Mouse (Mus musculus) kidney, adult 18-20 months (tissue): ENCODE measurements around the gene Vps53.
"Not testable (repeated sequence)": the region's sequence is repeated elsewhere in the genome, so short reads cannot be mapped to it uniquely, and the experiment has no call there.

Source experiments
- DNase-seq: peaks from one replicate; pipeline ENCODE4 v3.0.0; 2021

Vps53 gene

GRCm38 (mm10) chr11:76179495-76180145 lies at the start of gene Vps53, which contains the start of gene Fam57a:
Vps53 (minus strand) TSS chr11:76179647.
Fam57a (plus strand) TSS chr11:76179671.
- peak; percentile 94 for DNase-seq

DNA sequence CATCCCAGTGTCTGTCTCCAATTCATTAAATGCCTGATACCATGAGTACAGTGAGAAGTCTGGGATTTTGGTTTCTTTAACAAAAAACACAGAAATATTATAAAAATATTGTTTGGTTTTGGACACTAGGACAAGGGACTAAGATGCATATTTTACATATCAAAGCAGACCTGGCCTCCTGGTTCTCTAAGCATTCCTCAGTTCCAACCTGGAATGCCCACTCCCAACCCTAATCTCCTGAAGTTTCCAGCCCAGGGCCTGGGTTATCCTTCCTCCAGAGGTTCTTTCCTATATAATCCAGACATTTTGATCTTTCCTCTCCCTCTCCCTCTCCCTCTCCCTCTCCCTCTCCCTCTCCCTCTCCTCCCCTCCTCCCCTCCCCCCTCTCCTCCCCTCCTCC lies 45.6 kb upstream of the Vps53 start:
- no peak for DNase-seq

DNA sequence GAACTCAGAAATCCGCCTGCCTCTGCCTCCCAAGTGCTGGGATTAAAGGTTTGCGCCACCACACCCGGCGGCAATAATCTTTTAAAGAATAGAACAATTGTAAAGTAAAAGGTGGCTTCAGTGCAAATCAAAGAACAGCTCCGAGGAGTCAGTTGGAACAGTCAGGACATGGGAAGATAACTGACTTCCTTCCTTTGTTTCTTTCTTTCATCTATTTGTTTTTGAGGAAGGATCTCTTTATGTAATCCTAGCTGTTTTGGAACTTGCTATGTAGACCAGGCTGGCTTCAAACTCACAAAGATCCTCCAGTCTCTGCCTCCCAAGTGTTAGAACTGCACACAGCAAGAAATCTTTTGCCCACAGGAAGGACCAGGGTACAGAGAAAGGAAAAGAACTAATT lies 45.2 kb upstream of the Vps53 start:
- DNase-seq = no peak

GRCm38 (mm10) chr11:76217390-76217800 lies 37.9 kb upstream of the Vps53 start, which contains the start of the genes Dbil5 and Gemin4:
Dbil5 (plus strand) TSS chr11:76217608.
Gemin4 (minus strand) TSS chr11:76217664.
- DNase-seq = peak; percentile 96

DNA sequence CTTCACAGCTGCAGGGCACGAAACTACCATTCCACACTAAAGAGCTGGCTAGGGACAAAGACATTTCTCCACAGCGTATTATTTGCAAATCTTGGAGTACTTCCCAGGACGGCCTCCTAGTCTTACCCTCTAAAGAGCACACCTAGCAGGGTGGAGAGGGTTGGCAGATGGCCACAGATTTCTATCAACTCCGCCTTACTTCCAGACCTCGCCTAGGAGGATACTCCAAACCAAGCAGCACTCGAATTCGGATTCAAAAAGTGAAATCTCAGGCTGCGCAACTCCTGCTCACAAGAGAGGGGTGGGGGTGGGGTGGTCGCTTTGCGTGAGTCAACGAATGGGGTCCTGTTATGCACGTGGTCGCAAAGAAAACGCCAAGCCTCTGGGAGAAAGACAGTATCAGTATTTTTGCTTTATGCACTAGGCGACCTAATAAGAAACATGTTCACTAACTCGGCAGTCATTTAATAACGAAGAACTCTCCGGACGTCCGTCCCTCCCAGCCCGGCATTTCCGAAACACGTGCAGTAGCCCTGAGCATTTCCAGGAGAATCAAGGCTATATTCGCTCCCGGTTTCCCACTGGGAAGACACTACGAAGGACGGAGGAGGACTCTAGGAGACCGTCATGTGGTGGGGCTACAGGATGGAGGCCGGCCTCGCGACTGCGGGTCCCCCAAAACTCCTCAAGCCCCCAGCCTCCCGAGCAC lies 37.4 kb upstream of the Vps53 start:
- DNase-seq = peak; percentile 48

GRCm38 (mm10) chr11:76216049-76216540 lies 36.6 kb upstream of the Vps53 start:
- DNase-seq = no peak

DNA sequence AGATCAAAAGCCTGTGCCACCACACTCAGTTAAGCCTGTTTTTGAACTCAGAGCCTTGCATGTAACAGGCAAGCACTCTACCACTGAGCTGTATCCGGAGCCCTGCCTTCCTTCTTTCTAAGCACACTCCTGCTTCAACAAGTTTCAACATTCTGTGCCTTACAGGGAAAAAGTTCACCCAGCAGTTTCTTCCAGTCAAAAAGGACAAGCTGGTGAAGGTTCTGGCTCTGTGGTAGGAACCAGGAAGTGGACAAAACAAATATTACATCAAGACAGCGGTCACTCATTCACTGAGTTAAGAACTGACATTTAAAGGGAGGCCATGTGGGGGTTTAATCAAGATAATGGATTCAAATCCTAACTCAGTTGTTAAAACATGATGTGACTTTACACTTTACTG lies 35.6 kb upstream of the Vps53 start:
- DNase-seq = no peak

GRCm38 (mm10) chr11:76213841-76214240 lies 34.4 kb upstream of the Vps53 start:
- DNase-seq = no peak

DNA sequence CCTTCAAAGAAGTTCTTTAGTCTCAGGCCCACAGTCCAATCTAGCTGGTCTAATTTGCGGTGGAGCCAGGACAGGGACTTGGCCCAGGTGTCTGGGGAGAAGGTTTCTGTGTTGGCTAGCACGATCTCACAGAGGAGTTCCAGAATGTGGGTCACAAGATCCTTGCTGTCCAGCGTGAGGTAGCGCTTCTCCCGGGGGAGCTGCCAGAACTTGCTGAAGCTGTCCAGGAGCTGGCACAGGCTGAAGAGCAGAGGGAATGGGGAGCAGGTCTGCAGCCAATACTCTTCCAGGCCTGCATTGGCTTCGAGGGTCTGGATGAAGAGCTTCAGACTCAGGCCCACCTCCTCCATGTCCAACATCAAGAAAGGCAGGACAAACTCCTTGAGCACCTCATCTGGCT lies 32.1 kb upstream of the Vps53 start:
- DNase-seq = not testable (repeated sequence)

- no peak for DNase-seq
Observed at GRCm38 (mm10) chr11:76210228-76210985, 31.0 kb upstream of the Vps53 start.

GRCm38 (mm10) chr11:76206793-76207192 lies 27.3 kb upstream of the Vps53 start:
- no peak for DNase-seq

- peak; percentile 88 for DNase-seq
Observed at GRCm38 (mm10) chr11:76201761-76202674, 22.6 kb upstream of the Vps53 start.

GRCm38 (mm10) chr11:76196977-76197469 lies 17.6 kb upstream of the Vps53 start:
- DNase-seq = no peak

DNA sequence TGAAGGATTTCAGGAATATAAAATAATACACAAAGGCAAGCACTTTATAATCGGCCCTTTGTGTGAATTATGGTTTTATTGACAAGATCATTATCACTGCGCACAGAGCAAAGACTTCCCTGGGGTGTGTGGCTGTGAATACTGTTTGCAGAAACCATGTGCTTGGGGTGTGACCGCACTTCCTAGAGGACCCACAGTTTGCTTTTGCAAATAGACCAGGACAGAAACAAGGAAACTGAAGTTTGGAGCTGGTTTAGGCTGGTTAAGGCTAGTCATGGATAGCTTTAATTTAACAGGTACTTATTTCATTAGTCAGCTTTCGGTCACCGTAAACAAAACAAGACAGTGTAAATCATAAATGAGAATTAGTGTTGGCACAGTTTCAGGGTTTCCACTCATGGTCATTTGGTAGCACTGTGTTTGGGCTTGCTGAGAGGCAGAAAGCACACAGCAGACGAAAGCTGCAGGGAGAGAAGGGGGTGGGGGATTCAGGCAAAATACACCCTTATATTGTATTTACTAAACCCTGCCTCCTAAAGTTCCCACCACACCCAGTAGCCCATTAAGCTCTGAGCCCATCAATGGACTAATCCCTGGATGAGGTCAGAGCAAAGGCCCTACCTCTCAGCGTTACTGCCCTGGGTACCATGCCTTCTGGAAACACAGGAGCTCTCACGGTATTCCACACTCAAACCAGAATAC lies 17.0 kb upstream of the Vps53 start:
- DNase-seq = no peak

DNA sequence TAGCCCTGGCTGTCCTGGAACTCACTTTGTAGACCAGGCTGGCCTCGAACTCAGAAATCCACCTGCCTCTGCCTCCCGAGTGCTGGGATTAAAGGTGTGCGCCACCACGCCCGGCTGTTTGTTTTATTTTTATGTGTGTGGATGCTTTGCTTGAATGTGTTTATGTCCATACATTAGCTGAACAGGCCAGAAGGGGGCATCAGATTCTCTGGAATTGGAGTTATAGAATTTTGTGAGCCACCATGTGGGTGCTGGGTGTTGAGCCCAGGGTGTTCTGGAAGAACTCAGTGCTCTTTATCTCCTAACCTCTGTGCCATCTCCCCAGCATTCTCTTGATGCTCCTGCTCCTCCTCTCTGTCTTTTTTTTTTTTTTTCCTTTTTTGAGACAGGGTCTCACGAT lies 7.5 kb upstream of the Vps53 start:
- no peak for DNase-seq

GRCm38 (mm10) chr11:76183745-76184144 lies 4.3 kb upstream of the Vps53 start:
- no peak for DNase-seq

DNA sequence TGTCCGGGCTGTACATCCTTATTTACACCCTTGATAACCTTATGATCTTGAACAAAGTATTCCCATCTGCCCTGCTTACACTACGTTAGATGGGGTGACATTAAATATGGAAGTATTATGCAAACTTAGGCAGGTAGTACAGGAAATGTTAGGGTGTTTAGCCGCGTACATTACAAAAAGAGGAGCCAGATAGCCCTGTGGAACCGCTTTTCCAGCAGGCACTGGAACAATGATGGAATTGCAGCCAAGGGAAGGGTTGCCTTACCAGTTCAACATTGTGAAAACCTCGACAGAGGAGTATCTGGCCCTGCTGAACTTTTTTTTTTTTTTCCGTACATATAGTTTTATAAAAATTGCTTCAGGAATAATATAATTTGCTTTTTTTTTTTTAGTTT lies 696 bp upstream of the Vps53 start:
- no peak for DNase-seq

DNA sequence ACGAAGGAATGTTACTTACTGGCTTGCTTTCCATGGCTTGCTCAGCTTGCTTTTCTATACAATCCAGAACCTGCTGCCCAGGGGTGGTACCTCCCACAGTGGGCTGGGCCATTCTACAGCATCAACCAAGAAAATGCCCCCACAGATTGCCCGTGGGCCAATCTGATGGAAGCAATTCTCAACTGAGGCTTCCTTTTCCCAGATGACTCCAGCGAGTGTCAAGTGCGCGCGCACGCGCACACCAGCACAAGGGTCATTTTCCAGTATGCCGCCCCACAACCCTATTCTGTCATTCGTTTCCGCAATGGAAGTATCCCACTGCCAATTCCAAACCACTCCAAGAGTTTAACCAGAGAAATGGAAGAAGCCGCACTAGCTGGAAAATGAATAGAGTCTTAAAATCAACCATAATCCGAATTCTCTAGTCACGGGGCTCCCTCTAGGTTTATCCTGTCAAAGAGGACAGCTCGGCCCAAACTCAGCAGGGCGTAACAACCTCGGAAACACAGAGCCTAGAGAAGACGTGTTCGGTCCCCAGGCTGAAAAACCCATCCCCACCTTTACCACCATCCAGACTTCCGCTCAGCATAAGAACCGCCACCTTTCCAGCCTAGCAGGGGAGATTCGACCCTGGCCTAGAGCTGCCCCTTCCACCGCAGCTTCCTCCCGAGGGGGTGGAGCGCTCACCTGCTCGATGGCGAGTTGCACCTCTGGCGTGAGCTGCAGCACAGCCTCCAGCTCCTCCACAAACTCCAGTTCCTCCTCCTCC lies 537 bp downstream of the Vps53 start:
- peak; percentile 45 for DNase-seq

DNA sequence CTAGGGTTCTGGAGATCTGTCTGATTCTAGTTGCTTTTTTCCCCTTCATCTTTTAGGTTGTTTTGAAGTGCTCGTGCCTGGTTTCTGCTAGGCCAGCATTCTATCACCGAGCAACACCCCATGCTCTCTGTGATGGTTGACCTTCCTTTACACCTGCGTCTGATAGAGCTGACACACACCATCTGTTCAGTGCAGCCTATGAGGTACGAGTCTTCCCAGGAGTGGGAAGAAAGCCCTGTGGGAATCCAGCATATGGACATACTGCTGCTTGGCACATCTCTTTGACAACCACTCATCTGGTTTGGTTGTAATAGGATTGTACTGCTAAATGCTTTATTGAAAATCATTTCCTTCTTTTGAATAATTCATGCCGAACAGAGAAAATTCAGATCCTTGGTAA lies 9.2 kb downstream of the Vps53 start:
- DNase-seq = no peak

DNA sequence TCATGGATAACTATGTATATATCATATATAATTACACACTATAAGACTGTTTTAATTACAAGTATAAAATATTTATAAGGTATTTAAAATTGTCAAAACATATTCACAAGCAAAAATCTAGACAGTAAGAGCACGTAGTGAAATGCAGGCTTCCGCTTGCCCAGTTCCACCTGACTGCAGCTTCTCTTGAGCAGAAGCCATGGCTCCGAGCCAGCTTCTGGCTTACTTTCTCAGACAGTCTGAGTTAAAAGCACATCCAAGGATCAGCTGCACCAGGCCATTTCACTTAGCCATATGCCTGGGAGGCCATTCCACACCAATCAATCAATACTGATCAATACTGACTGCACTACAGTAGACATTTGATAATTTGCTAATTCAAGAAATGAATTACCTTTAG lies 10.5 kb downstream of the Vps53 start:
- peak; percentile 69 for DNase-seq
